Mouse (Mus musculus) ovary, adult 18-20 months (tissue): Measurements from ENCODE around the gene C1qtnf6.
A peak's percentile ranks its signal among the peaks of the same experiment; 100 is the strongest.

Experiments
- DNase-seq: peaks from one replicate; pipeline ENCODE4 v3.0.0; 2022; ENCODE audit warnings: low spot score, mixed read lengths

Gene C1qtnf6

GRCm38 (mm10) chr15:78514393-78515146 lies 16.6 kb downstream of the C1qtnf6 start:
- DNase-seq = peak; percentile 29

GRCm38 (mm10) chr15:78513019-78513418 lies 18.2 kb downstream of the C1qtnf6 start:
- no peak for DNase-seq

GRCm38 (mm10) chr15:78511951-78512350 lies 19.3 kb downstream of the C1qtnf6 start:
- DNase-seq = no peak

GRCm38 (mm10) chr15:78510736-78511135 lies 20.5 kb downstream of the C1qtnf6 start:
- DNase-seq = no peak

- no peak for DNase-seq
Observed at GRCm38 (mm10) chr15:78510121-78510576, 21.1 kb downstream of the C1qtnf6 start.

GRCm38 (mm10) chr15:78509297-78509899 lies 21.8 kb downstream of the C1qtnf6 start:
- no peak for DNase-seq

- DNase-seq = no peak
Observed at GRCm38 (mm10) chr15:78508443-78508842, 22.8 kb downstream of the C1qtnf6 start.

- no peak for DNase-seq
Observed at GRCm38 (mm10) chr15:78505541-78505940, 25.7 kb downstream of the C1qtnf6 start.

GRCm38 (mm10) chr15:78504816-78505215 lies 26.4 kb downstream of the C1qtnf6 start:
- no peak for DNase-seq

- DNase-seq = no peak
Observed at GRCm38 (mm10) chr15:78504013-78504412, 27.2 kb downstream of the C1qtnf6 start.

- no peak for DNase-seq
Observed at GRCm38 (mm10) chr15:78502437-78503132, 28.6 kb downstream of the C1qtnf6 start.

- no peak for DNase-seq
Observed at GRCm38 (mm10) chr15:78494968-78495406, 36.2 kb downstream of the C1qtnf6 start, which contains the start of gene Il2rb. Gene Il2rb, minus strand, starts transcription at chr15:78495271.

GRCm38 (mm10) chr15:78493401-78494010 lies 37.7 kb downstream of the C1qtnf6 start:
- no peak for DNase-seq

GRCm38 (mm10) chr15:78491301-78491700 lies 39.9 kb downstream of the C1qtnf6 start:
- DNase-seq = no peak

- no peak for DNase-seq
Observed at GRCm38 (mm10) chr15:78489906-78490305, 41.3 kb downstream of the C1qtnf6 start.

GRCm38 (mm10) chr15:78489248-78489647 lies 42.0 kb downstream of the C1qtnf6 start:
- DNase-seq = no peak

- no peak for DNase-seq
Observed at GRCm38 (mm10) chr15:78487066-78487465, 44.1 kb downstream of the C1qtnf6 start.

- DNase-seq = no peak
Observed at GRCm38 (mm10) chr15:78486564-78486963, 44.7 kb downstream of the C1qtnf6 start.

GRCm38 (mm10) chr15:78483311-78483710 lies 47.9 kb downstream of the C1qtnf6 start:
- DNase-seq = no peak

GRCm38 (mm10) chr15:78482518-78482917 lies 48.7 kb downstream of the C1qtnf6 start:
- DNase-seq = peak; percentile 34

GRCm38 (mm10) chr15:78481448-78482000 lies 49.7 kb downstream of the C1qtnf6 start:
- DNase-seq = no peak

GRCm38 (mm10) chr15:78480991-78481390 lies 50.2 kb downstream of the C1qtnf6 start:
- no peak for DNase-seq
